ENCODE assay signal across 20 mouse cellular contexts in genomic region chr3:121737901-121738300, GRCm38 (mm10). TPM values are rescaled to one million over a fixed set of nuclear protein-coding genes. Genes with fewer than 3 reads are reported as not detected.
DNase-seq lines count a peak whose midpoint lies in the region; ATAC-seq lines count a peak whose summit lies in the region.
"Had no signal": no experiment of that assay in that cellular context is flagged by ENCODE, and none has a peak within 500 bp of the region (broad histone marks: within the 10 kb centered on the region; RNA-seq: fewer than 3 reads in every experiment).

No protein-coding gene starts in this region.

- peak; percentile 52 for DNase-seq in adrenal gland, adult 2 months
- no peak for DNase-seq in adrenal gland, postnatal 25 days
- DNase-seq in adrenal gland, postnatal 36 days: peak; percentile 35 to 38
- DNase-seq in adrenal gland, postnatal 4 days (ENCODE audit: low spot score in 2 of 2): no peak
- peak; percentile 42 for DNase-seq in intestine, embryonic 14.5 days (ENCODE audit: low spot score)
- DNase-seq in 416B (ENCODE audit: low read depth): peak; percentile 54
- DNase-seq in hindbrain, embryonic 14.5 days (ENCODE audit: low spot score): no peak
- DNase-seq: cerebellum, adult 9-10 months; kidney, adult 11 months; kidney, adult 8-10 months had no signal

- 83% methylated on average over 2 of the region's 2 CpGs for WGBS in intestine, embryonic 14.5 days
- WGBS in intestine, embryonic 15.5 days: 73% methylated on average over 2 of the region's 2 CpGs
- 61% methylated on average over 2 of the region's 2 CpGs for WGBS in hindbrain, embryonic 14.5 days

- H3K27ac ChIP-seq in intestine, embryonic 14.5 days (ENCODE audit: low read depth): no peak overlapping the region
- no peak overlapping the region for H3K27ac ChIP-seq in intestine, embryonic 15.5 days
- no peak overlapping the region for H3K27ac ChIP-seq in hindbrain, embryonic 14.5 days
- H3K27ac ChIP-seq: hindbrain, embryonic 10.5 days; hindbrain, embryonic 13.5 days; hindbrain, postnatal 0 days had no signal

- H3K4me1 ChIP-seq in intestine, embryonic 14.5 days (replicated peaks; ENCODE audit: control insufficient read depth, insufficient read depth, low read length): peaks cover 9% of the 10 kb centered on the region; the same call in 1 of the 2 replicates
- H3K4me1 ChIP-seq in intestine, embryonic 15.5 days (replicated peaks): peaks cover 7% of the 10 kb centered on the region; the same call in 1 of the 2 replicates
- H3K4me1 ChIP-seq in hindbrain, embryonic 14.5 days (replicated peaks; ENCODE audit: control insufficient read depth, insufficient read depth, low read length): no peaks in the 10 kb centered on the region

- H3K9ac ChIP-seq in intestine, embryonic 14.5 days (ENCODE audit: low read length): no peak overlapping the region
- no peak overlapping the region for H3K9ac ChIP-seq in intestine, embryonic 15.5 days
- no peak overlapping the region for H3K9ac ChIP-seq in hindbrain, embryonic 14.5 days
- H3K9ac ChIP-seq: forebrain, embryonic 15.5 days; heart, embryonic 12.5 days; heart, embryonic 15.5 days; hindbrain, embryonic 13.5 days had no signal

- no peaks in the 10 kb centered on the region for H3K27me3 ChIP-seq in intestine, embryonic 14.5 days (replicated peaks; ENCODE audit: control insufficient read depth, insufficient read depth, low read length)
- no peaks in the 10 kb centered on the region for H3K27me3 ChIP-seq in intestine, embryonic 15.5 days (replicated peaks)
- H3K27me3 ChIP-seq in hindbrain, embryonic 14.5 days (ENCODE audit: control insufficient read depth, insufficient read depth, low read length): no peaks in the 10 kb centered on the region
- H3K27me3 ChIP-seq: CH12.LX; forebrain, embryonic 15.5 days; heart, embryonic 12.5 days; heart, embryonic 15.5 days; hindbrain, embryonic 13.5 days had no signal

- peaks cover 8% of the 10 kb centered on the region for H3K36me3 ChIP-seq in intestine, embryonic 14.5 days (ENCODE audit: control insufficient read depth, insufficient read depth, low read length)
- 0 out of 2 replicates have a peak, but pooled peaks cover 5% of the 10 kb centered on the region for H3K36me3 ChIP-seq in intestine, embryonic 15.5 days
- H3K36me3 ChIP-seq in hindbrain, embryonic 14.5 days (replicated peaks; ENCODE audit: control insufficient read depth, insufficient read depth): peaks cover 3% of the 10 kb centered on the region; the same call in 1 of the 2 replicates

- no peak overlapping the region for H3K4me3 ChIP-seq in intestine, embryonic 14.5 days (ENCODE audit: low read depth, low read length)
- H3K4me3 ChIP-seq in intestine, embryonic 15.5 days (replicated peaks): no peak overlapping the region
- H3K4me3 ChIP-seq in hindbrain, embryonic 14.5 days (replicated peaks; ENCODE audit: low read length): no peak overlapping the region
- H3K4me3 ChIP-seq: forebrain, embryonic 15.5 days; heart, embryonic 12.5 days; heart, embryonic 15.5 days; hindbrain, embryonic 10.5 days; hindbrain, embryonic 13.5 days had no signal

- H3K4me2 ChIP-seq in intestine, embryonic 14.5 days (ENCODE audit: low read length): no peak overlapping the region
- H3K4me2 ChIP-seq in intestine, embryonic 15.5 days (replicated peaks): no peak overlapping the region
- no peak overlapping the region for H3K4me2 ChIP-seq in hindbrain, embryonic 14.5 days (replicated peaks)
- H3K4me2 ChIP-seq: forebrain, embryonic 15.5 days; heart, embryonic 12.5 days; heart, embryonic 15.5 days; hindbrain, embryonic 13.5 days had no signal

- H3K9me3 ChIP-seq in intestine, embryonic 14.5 days (ENCODE audit: control insufficient read depth, low read length): no peaks in the 10 kb centered on the region
- no peaks in the 10 kb centered on the region for H3K9me3 ChIP-seq in intestine, embryonic 15.5 days
- no peaks in the 10 kb centered on the region for H3K9me3 ChIP-seq in hindbrain, embryonic 14.5 days (ENCODE audit: control insufficient read depth, low read length)
- H3K9me3 ChIP-seq: forebrain, embryonic 15.5 days; heart, embryonic 12.5 days; heart, embryonic 15.5 days; hindbrain, embryonic 10.5 days; hindbrain, embryonic 13.5 days had no signal

- no peak for ATAC-seq in intestine, embryonic 14.5 days (replicated peaks; ENCODE audit: low FRiP score, low TSS enrichment, low read depth)
- ATAC-seq in intestine, embryonic 15.5 days: no peak
- ATAC-seq in hindbrain, embryonic 14.5 days (ENCODE audit: low FRiP score): no peak
- ATAC-seq: forebrain, embryonic 15.5 days; hindbrain, postnatal 0 days; inflammation-experienced regulatory T-cells, adult 6 months had no signal

RNA-seq across cellular contexts. Expression of gene F3, which starts 14.6 kb away (rescaled TPM):
- total RNA-seq in adrenal gland, adult 2 months (2021): 10 to 100 TPM in 1 of 2 experiments, 1 to 10 TPM in 1; 8.0 to 22.4 TPM
- polyA plus RNA-seq in adrenal gland, adult 2 months (2012; rRNA removed): 12.7 and 19.4 TPM in 2 replicates
- total RNA-seq in adrenal gland, postnatal 25 days (2021): 9.1 and 10.0 TPM in 2 replicates
- total RNA-seq in adrenal gland, postnatal 36 days (2021): 10 to 100 TPM; 11.1 to 12.5 TPM
- total RNA-seq in adrenal gland, postnatal 4 days (2021): 1 to 10 TPM; 5.8 to 8.3 TPM
- polyA plus RNA-seq in intestine, embryonic 14.5 days (2014; fragmentation: Nextera tagmentation; extraction: Ambion mirVana): 23.4 and 24.8 TPM in 2 replicates
- polyA plus RNA-seq in intestine, embryonic 15.5 days (2015; fragmentation: Nextera tagmentation; extraction: Ambion mirVana): 23.3 and 27.5 TPM in 2 replicates
- polyA plus RNA-seq in hindbrain, embryonic 14.5 days (2014; fragmentation: Nextera tagmentation; extraction: Ambion mirVana): 6.5 and 8.2 TPM in 2 replicates
- total RNA-seq: MEL had no signal

Comparison
In these comparisons a context has a peak if more than half of its experiments do, and no peak if none do; other contexts are left out.
1. DNase-seq: peak in adrenal gland, adult 2 months (single experiment), adrenal gland, postnatal 36 days (2 of 2), intestine, embryonic 14.5 days (single experiment) and 416B (single experiment); none in adrenal gland, postnatal 25 days (single experiment), adrenal gland, postnatal 4 days (0 of 2) and hindbrain, embryonic 14.5 days (single experiment).